Mouse (Mus musculus) thymus, postnatal 36 days (tissue): Measurements from ENCODE around the gene Cd300lf.

Experiments
- DNase-seq, 2 experiments: peaks; one replicate each; pipeline ENCODE4 v3.0.0; 2022; ENCODE audit warnings: mixed read lengths in 2 of 2

Cd300lf gene

DNA sequence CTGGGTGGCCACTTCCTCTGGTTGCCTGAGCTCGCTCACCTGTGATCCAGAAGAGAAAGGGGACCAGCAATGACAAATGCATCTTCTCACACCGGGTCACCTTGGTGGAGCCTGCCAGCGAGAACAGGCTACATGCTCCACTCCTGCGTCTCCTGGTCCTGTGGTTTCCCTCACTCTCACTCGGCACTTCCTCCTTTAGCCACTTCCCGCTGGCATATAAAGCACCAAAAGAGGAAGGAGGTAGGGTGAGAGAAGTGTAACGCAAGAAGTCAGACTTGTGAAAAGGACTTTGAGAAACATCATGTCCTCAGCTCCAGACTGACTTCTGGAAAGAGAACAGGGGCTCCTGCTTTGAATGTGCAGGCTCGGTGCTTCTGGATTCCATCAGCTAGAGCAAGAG, at the start of gene Cd300lf:
Cd300lf (minus strand) TSS at position 193 of the 400 bp plus-strand sequence.
- no peak for DNase-seq

DNA sequence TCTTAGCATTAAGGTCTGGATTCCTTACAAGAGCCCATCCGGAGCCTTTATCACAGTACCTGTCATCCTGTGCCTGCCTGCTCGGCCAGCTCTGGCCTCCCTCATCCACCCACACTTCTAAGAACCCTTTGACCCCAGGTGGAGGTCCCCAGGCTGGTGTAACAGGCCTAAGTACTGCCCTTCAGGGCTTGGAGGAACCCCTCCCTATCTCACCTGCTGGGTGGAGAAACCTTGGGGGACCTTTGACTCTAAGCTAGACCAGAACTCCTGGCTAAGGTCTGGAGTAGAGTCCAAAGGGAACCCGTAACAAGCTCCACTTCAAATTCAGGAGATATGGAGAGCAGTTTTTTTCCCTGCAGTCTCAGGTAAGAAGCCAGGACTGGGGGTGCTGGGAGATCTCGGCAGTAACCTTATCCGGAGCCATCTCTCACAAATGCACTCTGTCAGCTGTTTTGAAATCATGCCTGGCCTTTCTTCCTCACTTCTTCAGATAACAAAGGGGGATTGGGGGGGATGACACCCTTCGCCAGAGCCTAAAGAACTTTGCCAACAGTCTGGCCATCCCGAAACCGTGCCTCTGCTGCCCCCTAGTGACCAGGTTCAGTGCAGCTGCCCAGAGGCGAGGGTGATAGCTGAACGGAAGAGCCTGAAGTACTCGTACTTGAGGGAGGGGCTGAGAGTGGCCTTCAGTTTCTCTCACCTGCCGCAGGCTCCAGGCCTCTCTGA, 48.3 kb upstream of the Cd300lf start:
- peak; percentile 88 to 91 for DNase-seq

DNA sequence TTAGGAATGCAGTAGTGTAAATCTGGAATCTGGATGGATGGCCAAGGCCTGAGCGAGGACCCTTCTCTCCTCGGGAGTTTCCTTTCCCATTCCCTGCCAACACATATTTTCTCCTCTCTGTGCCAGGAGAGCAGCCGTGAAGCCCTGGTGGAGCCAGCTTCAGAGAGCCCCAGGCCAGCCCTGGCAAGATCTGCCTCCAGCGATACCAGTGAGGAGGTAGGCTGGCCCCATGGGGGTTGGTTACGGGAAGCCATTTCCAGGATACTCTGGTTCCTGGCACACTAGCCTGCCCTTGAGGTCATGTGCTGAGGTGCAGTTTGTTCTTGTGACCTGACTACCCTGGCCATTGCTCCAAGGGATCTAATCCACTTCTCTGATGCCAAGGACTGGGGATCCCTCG, 46.1 kb upstream of the Cd300lf start:
- no peak for DNase-seq

DNA sequence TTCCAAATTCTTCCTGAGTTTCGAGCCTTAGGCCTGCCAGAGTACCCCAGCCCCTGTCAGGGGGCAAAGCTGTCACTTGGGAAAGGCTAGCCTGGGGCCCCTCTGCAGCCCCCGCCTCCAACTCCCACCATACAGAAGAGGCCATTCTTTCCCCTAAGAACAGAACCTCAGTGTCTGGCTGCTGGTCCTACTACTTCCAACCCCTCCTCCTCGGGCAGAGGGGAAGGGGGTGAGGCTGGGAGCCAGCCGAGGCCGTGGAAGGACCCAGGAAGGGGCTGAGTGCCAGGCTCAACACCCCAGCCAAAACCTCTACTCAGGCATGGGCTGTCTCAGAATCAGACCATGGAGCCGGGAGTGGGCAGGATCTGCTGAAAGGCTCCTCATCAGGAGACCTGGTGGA, 45.4 kb upstream of the Cd300lf start:
- no peak for DNase-seq

DNA sequence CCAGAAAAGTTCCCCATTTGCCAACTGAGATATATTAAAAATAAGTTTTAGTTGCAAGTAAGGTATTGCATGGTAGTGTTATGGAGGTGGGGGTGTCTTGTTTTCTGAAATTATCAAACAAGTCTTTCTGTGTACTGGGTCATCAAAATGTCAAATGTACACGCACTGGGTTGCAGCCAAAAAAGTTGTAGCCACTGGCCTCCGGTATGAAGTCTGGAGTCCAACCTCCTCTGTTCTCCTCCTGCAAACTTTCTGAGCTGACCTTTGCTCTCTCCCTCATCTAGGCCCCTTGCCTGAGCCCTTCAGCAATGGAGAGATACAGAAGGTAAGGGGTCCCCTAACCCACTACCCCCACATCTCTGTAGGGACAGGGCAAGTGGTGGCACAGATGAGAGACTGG, 45.0 kb upstream of the Cd300lf start:
- no peak for DNase-seq

DNA sequence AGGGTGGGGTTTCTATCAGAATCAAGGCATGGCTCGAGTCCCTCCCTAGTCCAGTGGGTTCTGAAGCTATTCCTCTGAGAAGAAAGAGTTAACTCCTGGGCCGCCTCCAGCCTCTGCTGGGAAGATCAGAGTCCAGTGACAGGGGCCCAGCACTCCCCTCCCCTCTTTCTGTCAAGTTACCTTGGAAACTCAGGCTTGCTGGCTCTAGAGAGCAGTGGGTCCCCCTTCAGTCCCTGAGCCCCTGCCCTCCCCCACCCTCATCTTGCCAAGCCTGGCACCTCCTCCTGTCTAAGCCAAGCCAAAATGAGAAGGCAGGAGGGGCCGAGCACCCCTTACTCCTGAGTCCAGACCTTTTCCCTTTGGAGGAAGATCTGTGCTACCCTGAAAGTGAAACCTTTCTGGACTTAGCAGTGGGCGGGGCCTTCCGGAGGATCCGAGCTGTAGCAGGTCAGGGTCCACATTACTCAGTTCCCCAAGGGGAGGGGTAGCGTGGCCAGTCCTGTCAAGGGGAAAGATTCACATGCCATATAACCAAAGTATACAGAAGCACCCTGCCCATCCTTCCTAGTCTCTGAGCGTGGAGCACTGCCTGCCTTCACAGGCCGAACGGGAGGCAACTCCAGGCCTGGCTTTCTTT, 43.9 kb upstream of the Cd300lf start:
- no peak for DNase-seq

DNA sequence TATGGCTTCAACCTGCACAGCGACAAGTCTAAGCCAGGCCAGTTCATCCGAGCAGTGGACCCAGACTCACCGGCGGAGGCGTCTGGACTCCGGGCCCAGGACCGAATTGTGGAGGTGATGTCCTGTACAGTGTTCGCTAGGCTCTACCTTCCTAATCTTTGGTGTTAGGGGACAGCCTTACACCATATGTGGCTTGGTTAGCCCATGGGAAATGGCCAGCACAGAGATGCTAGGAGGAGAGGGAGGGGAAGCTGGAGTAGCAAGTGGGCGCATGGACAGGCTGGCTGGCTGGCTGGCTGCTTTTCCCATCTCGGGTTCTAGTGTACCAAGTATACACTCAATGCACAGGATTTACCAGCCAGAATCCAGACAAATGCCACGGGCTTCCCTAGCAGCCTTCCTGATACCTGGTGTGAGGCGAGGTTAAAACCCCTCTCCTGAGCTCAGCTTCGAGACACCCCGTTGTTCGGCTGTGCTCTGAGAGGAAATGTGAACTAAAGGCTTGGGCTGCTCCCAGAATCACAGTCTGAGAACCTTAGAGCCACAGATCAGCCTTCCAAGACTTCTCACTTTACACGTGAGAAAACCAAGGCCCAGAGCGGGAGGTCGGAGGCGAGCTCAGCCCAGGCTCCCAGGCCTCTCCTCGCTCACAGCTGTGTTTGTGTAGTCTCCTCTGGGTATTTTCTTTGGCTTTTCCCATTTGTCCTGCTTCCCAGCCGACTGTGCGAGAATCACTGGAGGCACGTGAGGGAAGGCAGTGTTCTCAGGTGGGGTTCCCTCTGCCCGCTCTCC, 42.8 kb upstream of the Cd300lf start:
- no peak for DNase-seq

DNA sequence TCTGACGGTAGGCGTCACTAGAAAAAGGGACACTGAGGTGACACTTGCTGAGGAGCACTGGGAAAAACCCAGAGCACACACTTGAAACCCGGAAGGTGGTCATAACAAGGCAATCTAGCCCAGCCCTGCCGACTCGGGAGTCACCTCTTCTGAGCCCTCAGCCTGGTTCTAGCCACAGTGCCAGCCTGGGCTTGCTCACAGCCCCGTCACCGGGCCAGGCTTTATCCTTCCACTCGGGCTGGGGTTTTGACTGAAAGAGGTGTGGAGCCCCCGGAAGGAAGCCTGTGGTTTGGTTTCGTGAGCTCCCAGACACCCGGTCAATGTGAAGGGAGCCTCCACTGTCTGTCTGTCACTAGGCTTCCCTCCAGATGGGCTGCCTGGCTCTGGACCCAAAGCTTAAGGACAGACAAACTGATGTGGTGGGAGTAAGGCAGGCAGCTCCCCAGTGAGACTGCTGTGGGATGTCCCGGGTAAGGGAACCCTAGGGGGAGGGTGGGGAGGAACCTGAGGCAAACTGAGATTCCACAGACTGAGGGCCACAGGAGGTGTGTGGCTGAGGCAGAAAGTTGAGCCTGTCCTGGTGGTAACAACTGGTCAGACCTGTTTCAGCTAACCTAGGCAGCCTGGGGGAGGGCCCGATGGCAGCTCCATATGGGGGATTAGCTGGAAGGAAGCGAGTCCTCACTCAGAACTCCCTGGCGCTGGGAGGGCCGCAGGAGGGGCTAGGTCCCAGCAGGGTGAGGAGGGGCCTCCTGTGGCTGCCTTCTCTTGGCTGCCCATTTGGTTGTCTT, 40.0 kb upstream of the Cd300lf start:
- peak; percentile 42 to 49 for DNase-seq

DNA sequence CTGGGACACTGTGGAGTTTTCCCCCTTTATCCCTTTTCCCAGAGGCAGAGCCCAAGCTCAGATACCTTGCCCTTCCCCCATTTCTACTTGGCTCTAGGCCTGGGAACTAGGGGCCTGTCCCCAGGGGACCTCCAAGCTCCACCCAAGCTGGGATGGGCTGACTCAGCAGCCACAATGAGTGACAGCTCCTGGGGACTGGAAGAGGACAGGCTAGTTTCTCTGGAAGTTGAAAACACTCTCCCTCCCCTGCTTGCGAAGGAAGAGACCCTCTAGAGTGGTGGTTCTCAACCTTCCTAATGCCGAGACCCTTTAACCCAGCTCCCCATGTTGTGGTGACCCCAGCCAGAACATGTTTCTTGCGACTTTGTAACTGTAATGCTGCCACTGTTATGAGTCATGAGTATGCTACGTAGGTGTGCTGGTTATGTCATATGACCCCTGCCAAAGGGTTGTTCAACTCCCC, 39.1 kb upstream of the Cd300lf start:
- DNase-seq: no peak

DNA sequence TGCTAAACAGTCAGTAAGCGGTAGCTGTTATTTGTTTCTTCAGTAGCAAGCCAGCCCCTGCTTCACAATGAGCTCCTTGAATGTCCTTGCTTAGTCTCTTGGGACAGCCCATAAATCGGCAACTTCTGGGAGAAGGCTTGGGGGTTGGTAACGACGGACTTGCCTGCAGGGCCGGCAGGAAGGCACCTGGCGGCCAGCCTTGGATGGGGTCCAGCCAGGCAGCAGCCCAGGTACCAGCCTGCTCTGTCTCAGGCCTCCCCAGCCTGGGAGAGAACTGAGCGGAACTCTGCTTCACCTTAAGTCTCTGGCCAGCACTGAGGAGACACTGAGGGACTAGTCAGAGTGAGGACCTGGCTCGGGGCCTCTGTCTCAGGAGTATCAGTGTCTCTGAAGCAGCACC, 37.3 kb upstream of the Cd300lf start:
- no peak for DNase-seq

DNA sequence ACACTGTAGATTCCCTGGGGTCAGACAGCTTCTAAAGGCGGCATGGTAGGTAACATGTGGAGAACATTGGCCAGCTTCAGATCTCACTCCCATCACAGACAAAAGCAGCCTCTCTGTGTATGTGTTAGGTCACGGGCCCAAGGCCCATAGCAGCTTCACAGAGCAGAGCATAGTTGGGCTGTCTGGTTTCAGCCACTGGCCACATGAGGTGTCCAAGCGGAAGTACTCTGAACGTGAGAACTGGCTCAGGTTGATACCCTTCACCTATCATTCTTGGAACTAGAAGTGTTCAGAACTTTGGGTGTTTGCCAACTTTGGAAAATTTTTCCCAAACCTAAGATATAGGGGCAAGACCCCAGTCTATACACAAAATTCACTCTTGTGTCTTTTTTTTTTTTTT, 35.6 kb upstream of the Cd300lf start:
- peak in 1 of 2 experiments; percentile 2 for DNase-seq

DNA sequence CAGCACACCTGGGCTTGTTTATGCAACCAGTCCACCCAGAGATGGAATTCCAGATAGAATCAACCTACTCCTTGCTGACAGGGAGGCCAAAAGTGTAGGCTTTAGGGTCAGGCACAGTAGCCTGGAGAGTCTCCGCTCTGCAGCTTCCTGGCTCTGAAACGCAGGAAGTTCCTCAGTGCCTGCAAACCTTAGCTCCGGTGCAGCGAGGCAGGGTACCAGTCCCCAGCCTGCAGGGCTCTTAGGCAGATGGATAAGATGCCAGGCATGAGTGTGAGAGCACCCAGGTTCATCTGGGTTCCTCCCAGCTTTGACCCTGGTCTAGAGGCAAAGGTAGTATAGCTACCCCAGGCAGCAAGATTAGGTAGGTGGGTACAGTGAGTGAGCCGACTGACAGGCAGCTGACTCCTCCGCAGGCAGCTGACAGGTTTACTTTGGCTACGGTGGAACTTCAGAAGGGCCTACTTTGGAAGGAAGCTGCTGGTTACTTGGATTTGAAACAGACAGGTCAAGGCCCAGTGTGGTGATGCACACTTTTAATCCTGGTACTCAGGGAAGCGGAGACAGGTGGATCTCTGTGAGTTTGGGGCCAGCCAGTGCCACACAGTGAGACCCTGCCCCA, 33.9 kb upstream of the Cd300lf start:
- DNase-seq: peak in 1 of 2 experiments; percentile 4

DNA sequence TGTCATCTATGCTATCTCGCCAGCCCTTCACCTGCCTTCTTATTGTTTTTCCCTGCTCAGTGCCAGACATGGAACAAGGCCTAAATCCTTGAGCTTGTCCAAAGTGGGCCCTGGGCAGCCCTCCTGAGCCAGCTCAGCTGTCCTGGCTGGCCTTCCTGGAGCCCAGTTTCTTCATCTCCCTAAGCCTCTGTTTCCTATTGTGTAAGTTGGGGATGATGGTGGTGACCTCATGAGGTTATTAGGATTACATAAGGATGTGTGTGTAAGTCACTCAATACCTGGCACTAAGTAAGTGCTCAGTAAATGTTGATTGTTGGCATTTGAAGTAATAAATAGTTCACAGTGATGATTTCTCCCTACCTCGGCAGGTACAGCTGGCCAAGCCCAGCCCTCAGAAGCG, 33.0 kb upstream of the Cd300lf start:
- DNase-seq: no peak

DNA sequence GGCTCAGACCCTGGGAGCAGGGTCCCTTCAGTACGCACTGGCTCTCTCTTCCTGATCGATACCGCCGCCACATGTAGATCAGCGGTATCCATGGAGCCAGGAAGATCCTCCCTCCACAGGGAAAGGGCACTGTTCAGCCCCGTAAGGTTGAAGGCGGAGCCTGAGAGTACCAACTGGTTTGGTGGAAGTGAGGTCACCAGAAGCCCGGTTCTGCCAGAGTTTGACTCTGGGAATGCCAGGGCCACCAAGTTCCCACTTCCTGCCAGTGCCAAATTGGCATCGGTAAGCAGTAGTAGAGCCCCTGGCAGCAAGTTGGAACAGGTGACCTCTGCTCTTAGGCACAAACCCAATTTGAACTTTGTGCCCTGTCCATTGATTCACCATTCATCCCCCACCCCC, 31.2 kb upstream of the Cd300lf start:
- peak in 1 of 2 experiments; percentile 31 for DNase-seq

DNA sequence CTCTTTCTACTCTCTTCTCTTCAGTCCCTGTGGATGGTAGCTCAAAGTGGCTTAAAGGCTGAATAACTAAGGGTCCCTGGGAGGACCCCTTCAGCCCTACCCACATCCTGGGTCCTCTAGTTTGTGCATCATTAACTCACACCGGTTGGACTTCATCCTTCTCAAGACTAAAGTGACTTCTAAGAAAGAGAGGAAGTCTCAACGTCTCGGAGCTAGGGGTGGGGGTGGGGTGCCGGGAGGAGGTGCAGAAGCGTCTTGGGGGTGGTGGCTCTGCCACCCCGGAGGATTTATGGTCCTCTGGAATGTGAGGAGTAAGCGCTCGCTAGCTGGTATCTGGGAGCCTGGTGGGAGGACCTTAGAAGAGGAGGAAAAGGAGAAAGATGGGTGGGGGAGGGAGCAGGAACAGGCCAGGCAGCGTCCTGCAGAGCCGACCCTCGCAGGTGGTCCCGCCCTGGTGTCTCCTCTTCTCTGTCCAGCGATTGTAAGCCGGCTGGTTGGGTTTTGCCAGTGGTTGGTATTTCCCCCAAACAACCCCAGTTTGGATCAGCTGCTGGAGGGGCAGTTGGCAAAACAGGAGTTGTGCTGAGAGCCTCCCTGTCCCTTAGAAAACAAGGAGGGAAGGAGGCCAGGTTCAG, 30.7 kb upstream of the Cd300lf start:
- DNase-seq: peak in 1 of 2 experiments; percentile 33

DNA sequence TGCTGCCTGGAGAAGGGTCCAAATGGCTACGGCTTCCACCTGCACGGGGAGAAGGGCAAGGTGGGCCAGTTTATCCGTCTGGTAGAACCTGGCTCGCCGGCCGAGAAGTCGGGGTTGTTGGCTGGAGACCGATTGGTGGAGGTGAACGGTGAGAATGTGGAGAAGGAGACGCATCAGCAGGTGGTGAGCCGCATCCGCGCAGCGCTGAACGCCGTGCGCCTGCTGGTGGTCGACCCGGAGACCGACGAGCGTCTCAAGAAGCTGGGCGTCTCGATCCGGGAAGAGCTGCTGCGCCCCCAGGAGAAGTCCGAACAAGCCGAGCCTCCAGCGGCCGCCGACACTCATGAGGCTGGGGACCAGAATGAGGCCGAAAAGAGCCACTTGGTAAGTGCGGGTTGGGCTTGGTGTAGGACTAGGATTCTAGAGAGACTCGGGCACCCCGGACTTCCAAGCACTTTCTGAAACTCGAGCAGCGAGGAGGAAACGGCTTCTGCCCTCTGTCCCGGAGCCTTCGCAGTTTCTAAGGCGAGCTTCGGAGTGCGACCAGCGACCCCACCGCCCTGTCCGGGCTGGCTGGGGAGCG, 29.9 kb upstream of the Cd300lf start:
- peak; percentile 78 to 85 for DNase-seq

DNA sequence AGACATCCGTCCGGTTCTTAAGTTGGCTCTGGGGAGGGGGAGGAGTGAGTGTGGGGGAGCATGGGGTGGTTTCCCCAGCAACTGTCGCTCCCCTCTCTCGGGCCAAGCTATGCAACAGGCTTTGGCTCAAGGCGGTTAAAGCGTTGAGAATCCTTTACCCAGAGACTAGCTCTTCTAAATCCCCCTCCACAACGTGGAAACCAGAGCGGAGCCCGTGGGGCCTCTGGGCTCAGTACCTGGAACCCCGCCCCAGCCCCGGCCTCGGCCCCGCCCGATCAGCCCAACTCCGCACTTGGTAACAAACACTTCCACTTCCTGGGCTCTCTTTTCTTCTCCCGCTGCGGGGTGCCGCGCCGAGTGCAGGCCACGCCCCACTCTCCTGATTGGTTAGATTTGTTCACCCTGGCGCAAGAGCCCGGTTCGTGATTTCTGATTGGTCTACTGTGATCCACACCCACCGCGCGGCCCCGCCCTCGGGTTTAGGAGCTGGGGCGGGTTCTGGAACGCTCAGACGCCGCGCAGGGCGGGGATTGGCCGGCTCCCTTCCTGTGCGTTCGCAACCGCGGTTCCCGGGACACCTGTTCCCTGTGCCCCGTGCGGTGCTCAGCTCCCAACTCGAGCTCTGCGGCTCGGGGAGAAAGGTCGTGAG, 29.2 kb upstream of the Cd300lf start, which contains the start of gene Slc9a3r1:
Slc9a3r1 (plus strand) TSS at position 510 of the 649 bp plus-strand sequence.
- peak; percentile 100 for DNase-seq

DNA sequence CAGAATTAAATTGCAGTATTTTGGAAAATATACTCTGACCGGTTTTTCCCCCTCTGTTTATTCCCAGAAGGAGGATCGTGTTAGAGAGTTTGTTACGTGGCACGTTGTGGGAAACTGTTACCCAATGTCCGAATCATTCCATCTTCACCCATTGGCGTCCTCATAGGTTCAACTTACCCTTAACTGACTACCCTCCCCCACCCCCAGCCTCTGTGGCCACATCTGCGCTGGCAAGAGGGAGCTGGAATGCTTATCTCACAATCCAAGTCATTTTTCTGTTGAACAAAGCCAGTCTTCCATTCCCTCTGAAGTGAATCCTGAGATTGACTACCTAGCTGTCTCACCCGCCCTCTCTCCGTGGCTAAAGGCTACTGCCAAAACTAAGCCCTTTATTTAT, 28.4 kb upstream of the Cd300lf start:
- peak in 1 of 2 experiments; percentile 28 for DNase-seq

DNA sequence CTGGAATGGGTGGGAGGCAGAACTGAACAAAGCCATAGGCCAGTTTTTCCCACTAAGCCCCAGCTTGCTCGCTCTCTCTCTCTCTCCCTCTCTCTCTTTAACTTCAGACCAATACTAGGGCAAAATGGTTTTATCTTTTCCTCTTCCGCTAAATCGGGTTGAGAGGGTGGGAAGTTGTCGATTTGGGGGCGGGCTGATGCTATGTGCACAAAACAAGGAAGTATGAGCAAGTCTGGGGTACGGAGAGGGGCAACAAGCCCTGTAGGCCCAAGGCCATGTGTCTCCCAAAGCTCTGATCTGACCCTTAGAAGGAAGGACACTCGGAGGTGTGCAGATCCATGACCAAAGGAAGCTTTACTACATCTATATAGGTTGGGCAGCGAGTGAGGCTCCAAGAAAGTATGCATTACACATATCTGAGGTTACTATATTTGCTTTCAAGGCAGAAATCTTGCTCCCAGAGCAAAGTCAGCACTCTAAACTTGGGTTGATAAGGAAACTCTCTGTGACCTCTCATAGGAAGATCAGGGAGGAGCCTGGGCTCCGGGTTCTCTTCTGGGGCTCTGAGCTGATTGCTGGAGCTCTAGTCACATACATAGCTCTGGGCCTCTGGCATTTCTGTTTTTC, 27.9 kb upstream of the Cd300lf start:
- DNase-seq: peak; percentile 61 to 73

DNA sequence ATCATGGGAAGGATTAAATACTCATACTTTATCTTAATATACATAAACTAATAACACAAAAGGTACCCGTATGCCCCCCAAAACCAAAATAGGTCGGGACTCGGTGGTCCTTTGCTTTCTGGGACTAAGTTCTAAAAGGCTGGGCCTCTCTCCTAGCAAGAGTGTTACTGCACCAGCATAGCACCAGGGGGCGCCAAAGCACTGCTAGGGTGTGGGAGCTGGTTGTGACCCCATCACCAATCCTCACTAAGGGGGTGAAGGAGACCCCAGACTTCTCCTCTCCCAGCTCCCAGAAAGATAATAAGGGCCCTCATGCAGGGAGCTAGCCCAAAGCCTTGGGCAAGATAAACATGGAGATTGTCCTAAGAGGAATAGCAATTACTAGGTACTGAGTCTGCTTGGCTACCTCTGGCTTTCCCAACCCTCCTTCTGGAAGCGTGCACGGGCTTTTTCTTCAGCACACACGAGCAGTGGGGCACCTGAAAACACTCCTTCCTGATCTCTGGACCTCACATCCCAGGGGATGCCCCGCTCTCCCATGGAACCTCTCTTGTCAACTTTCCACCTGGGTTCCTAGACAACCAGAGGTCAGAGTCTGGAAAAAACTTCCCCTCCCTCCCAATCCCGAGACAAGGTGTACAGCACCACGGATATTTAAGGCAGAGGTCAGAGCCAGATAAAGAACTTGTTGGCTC, 27.2 kb upstream of the Cd300lf start:
- peak; percentile 89 to 90 for DNase-seq
